Mouse (Mus musculus) hindbrain, postnatal 0 days (tissue): ENCODE results near the gene Arl6ip4. TPM values are rescaled to one million over a fixed set of nuclear protein-coding genes. Genes with fewer than 3 reads are reported as not detected.

Source experiments
- ATAC-seq: fragments of 200-750 bp; cut with Nextera tagmentation; 2 replicates; pipeline ENCODE4 v1.8.0; 2017; ENCODE audit warnings: mild to moderate bottlenecking, moderate TSS enrichment, moderate library complexity
- DNase-seq: peaks from one replicate; pipeline ENCODE4 v3.0.0-alpha.2; 2015; ENCODE audit warnings: low spot score
- H3K27ac ChIP-seq: fragments of 300-500 bp; sonication (generic); 2 replicates; pipeline ENCODE4 v1.5.1; 2014; ENCODE audit warnings: mild to moderate bottlenecking
- H3K27me3 ChIP-seq: fragments of 300-500 bp; sonication (generic); 2 replicates; pipeline ENCODE4 v1.6.1; 2014; ENCODE audit warnings: low read length, mixed read lengths; ENCODE audit not compliant: insufficient read depth
- H3K36me3 ChIP-seq: fragments of 300-500 bp; sonication (generic); 2 replicates; pipeline ENCODE4 v1.6.1; 2014; ENCODE audit warnings: low read length, mixed read lengths; ENCODE audit not compliant: insufficient read depth
- H3K4me1 ChIP-seq: fragments of 300-500 bp; sonication (generic); 2 replicates; pipeline ENCODE4 v1.6.1; 2014; ENCODE audit warnings: antibody characterized with exemption, low read length, mixed read lengths; ENCODE audit not compliant: insufficient read depth
- H3K4me2 ChIP-seq: fragments of 300-500 bp; sonication (generic); 2 replicates; pipeline ENCODE4 v1.6.1; 2014; ENCODE audit warnings: low read depth, mild to moderate bottlenecking, low read length, moderate library complexity, mixed read lengths
- H3K4me3 ChIP-seq: fragments of 300-500 bp; sonication (generic); 2 replicates; pipeline ENCODE4 v1.5.1; 2014; ENCODE audit warnings: low read length
- H3K9ac ChIP-seq: fragments of 300-500 bp; sonication (generic); replicated peaks from 2 replicates; pipeline ENCODE4 v1.6.1; 2014; ENCODE audit warnings: mild to moderate bottlenecking, low read length, moderate library complexity, mixed read lengths
- H3K9me3 ChIP-seq: fragments of 300-500 bp; sonication (generic); 2 replicates; pipeline ENCODE4 v1.6.1; 2016; ENCODE audit warnings: low read length, mixed read lengths
- CTCF ChIP-seq: IDR thresholded peaks from 2 replicates; pipeline ENCODE4 v1.5.1; 2016; ENCODE audit warnings: antibody characterized with exemption, control low read depth, low read depth
- WGBS: fragments of 180-500 bp; shearing (Covaris S2); extraction: QIAGEN DNeasy Blood & Tissue Kit; methylation state at CpG from one replicate; pipeline ENCODE4 v1.1.7; 2014; 5-methylcytosine and 5-hydroxymethylcytosine counted together
- polyA plus RNA-seq: library from polyadenylated mRNA; unstranded; fragments of >200 nt; fragmentation: Nextera tagmentation; extraction: Ambion mirVana; gene quantifications from 2 replicates; pipeline ENCODE4 v1.2.1, GENCODE M21; 2015
- total RNA-seq: library from RNA; depleted of rRNA; stranded (reverse); fragments of >200 nt; gene quantifications from 2 replicates; pipeline ENCODE4 v1.2.3, GENCODE M21; 2014

Gene Arl6ip4
- total and polyA plus RNA-seq, 2 experiments from 2014 or later, result 32.5 to 121 TPM

GRCm38 (mm10) chr5:124077241-124077640 is 38.6 kb upstream of the Arl6ip4 start:
- WGBS, result 75% methylated on average over 13 of the region's 13 CpGs
- no peak overlapping the region for H3K27ac ChIP-seq
- TF ChIP-seq CTCF, result no peak
- H3K9me3 ChIP-seq, result no peaks in the 10 kb centered on the region
- 0 out of 2 replicates have a peak overlapping the region, but pooled peaks have one; percentile 29 for H3K4me2 ChIP-seq
- DNase-seq, result no peak
- no peaks in the 10 kb centered on the region for H3K27me3 ChIP-seq
- ATAC-seq, result no peak
- no peak overlapping the region for H3K4me3 ChIP-seq
- peaks cover 11% of the 10 kb centered on the region; the same call in 1 of the 2 replicates for H3K4me1 ChIP-seq
- H3K36me3 ChIP-seq, result no peaks in the 10 kb centered on the region; the same call in 1 of the 2 replicates
- no peak overlapping the region for H3K9ac ChIP-seq

- WGBS, result 50% methylated on average over 6 of the region's 6 CpGs
- DNase-seq, result no peak
- no peak for ATAC-seq
- Histone ChIP-seq H3K27me3 (no peaks in the 10 kb centered on the region), H3K4me1 (peaks cover 11% of the 10 kb centered on the region; the same call in 1 of the 2 replicates), H3K4me2 (peak overlapping the region; percentile 37), H3K4me3 (peak overlapping the region; percentile 14), H3K9me3 (no peaks in the 10 kb centered on the region), H3K9ac (peak overlapping the region; percentile 37; the same call in 1 of the 2 replicates), H3K36me3 (no peaks in the 10 kb centered on the region; the same call in 1 of the 2 replicates), H3K27ac (peak overlapping the region; percentile 77)
- no peak for TF ChIP-seq CTCF
Measured at GRCm38 (mm10) chr5:124077856-124078460, 37.9 kb upstream of the Arl6ip4 start.

GRCm38 (mm10) chr5:124078794-124079416 is 37.0 kb upstream of the Arl6ip4 start:
- H3K9ac ChIP-seq, result peak overlapping the region; percentile 37; the same call in 1 of the 2 replicates
- TF ChIP-seq CTCF, result no peak
- peak; percentile 91 for ATAC-seq
- H3K4me1 ChIP-seq, result peaks cover 7% of the 10 kb centered on the region; the same call in 1 of the 2 replicates
- H3K27me3 ChIP-seq, result no peaks in the 10 kb centered on the region
- 30% methylated on average over 9 of the region's 9 CpGs for whole genome bisulfite sequencing
- DNase-seq, result peak; percentile 94
- no peaks in the 10 kb centered on the region for H3K36me3 ChIP-seq
- H3K9me3 ChIP-seq, result no peaks in the 10 kb centered on the region
- peak overlapping the region; percentile 14 for H3K4me3 ChIP-seq
- peak overlapping the region; percentile 77 for H3K27ac ChIP-seq
- H3K4me2 ChIP-seq, result peak overlapping the region; percentile 37

GRCm38 (mm10) chr5:124079880-124080279 is 36.0 kb upstream of the Arl6ip4 start:
- Histone ChIP-seq H3K4me3 (no peak overlapping the region), H3K4me2 (no peak overlapping the region), H3K4me1 (peaks cover 7% of the 10 kb centered on the region; the same call in 1 of the 2 replicates), H3K36me3 (no peaks in the 10 kb centered on the region), H3K27me3 (no peaks in the 10 kb centered on the region), H3K9me3 (no peaks in the 10 kb centered on the region), H3K9ac (no peak overlapping the region), H3K27ac (no peak overlapping the region)
- no peak for TF ChIP-seq CTCF
- DNase-seq (no peak), ATAC-seq (no peak)
- 90% methylated on average over 17 of the region's 17 CpGs for WGBS

GRCm38 (mm10) chr5:124082447-124082846 is 33.4 kb upstream of the Arl6ip4 start:
- no peak overlapping the region for H3K9ac ChIP-seq
- H3K4me1 ChIP-seq, result 0 out of 2 replicates have a peak, but pooled peaks cover 7% of the 10 kb centered on the region
- no peaks in the 10 kb centered on the region for H3K27me3 ChIP-seq
- H3K4me3 ChIP-seq, result no peak overlapping the region
- H3K9me3 ChIP-seq, result no peaks in the 10 kb centered on the region
- WGBS, result 85% methylated on average over 10 of the region's 10 CpGs
- DNase-seq, result no peak
- no peak for ATAC-seq
- no peak for TF ChIP-seq CTCF
- no peak overlapping the region for H3K4me2 ChIP-seq
- H3K36me3 ChIP-seq, result no peaks in the 10 kb centered on the region
- no peak overlapping the region for H3K27ac ChIP-seq

GRCm38 (mm10) chr5:124082941-124083688 is 32.8 kb upstream of the Arl6ip4 start:
- H3K4me3 ChIP-seq, result no peak overlapping the region
- H3K9ac ChIP-seq, result no peak overlapping the region
- H3K9me3 ChIP-seq, result no peaks in the 10 kb centered on the region
- ATAC-seq, result no peak
- H3K27me3 ChIP-seq, result no peaks in the 10 kb centered on the region
- 0 out of 2 replicates have a peak, but pooled peaks cover 5% of the 10 kb centered on the region for H3K4me1 ChIP-seq
- 86% methylated on average over 17 of the region's 17 CpGs for WGBS
- no peak for DNase-seq
- peak; percentile 24; the same call in 1 of the 2 replicates for TF ChIP-seq CTCF
- no peaks in the 10 kb centered on the region for H3K36me3 ChIP-seq
- no peak overlapping the region for H3K4me2 ChIP-seq
- H3K27ac ChIP-seq, result no peak overlapping the region
